Mouse (Mus musculus) liver, adult 2 months (tissue): Measurements from ENCODE around the gene Ovca2. TPM values are rescaled to one million over a fixed set of nuclear protein-coding genes. Genes with fewer than 3 reads are reported as not detected.

ENCODE experiments used
- DNase-seq: peaks from one replicate; pipeline ENCODE4 v3.0.0-alpha.2; 2011; ENCODE audit warnings: low read depth, low spot score; ENCODE audit errors: extremely low read depth
- H3K27ac ChIP-seq: fragments of 200-500 bp; replicated peaks from 2 replicates; pipeline ENCODE4 v1.5.1; 2012; ENCODE audit warnings: low read depth, mild to moderate bottlenecking, control low read depth, inconsistent platforms, low read length; ENCODE audit not compliant: insufficient read depth
- H3K27me3 ChIP-seq: fragments of 200-500 bp; 2 replicates; pipeline ENCODE4 v1.6.1; 2012; ENCODE audit warnings: mild to moderate bottlenecking, moderate library complexity, low read length, inconsistent platforms; ENCODE audit not compliant: control insufficient read depth, insufficient read depth
- H3K36me3 ChIP-seq: fragments of 200-500 bp; 2 replicates; pipeline ENCODE4 v1.6.1; 2012; ENCODE audit warnings: low read length, inconsistent platforms; ENCODE audit not compliant: control insufficient read depth, insufficient read depth
- H3K4me1 ChIP-seq: fragments of 200-500 bp; 2 replicates; pipeline ENCODE4 v1.6.1; 2011; ENCODE audit warnings: low read length; ENCODE audit not compliant: control insufficient read depth, insufficient read depth
- H3K4me3 ChIP-seq: fragments of 200-500 bp; 2 replicates; pipeline ENCODE4 v1.5.1; 2011; ENCODE audit warnings: low read depth, mild to moderate bottlenecking, control low read depth, low read length, moderate library complexity; ENCODE audit not compliant: insufficient read depth
- H3K79me2 ChIP-seq: fragments of 200-500 bp; 2 replicates; pipeline ENCODE4 v1.6.1; 2012; ENCODE audit warnings: inconsistent platforms, mild to moderate bottlenecking, low read length, moderate library complexity; ENCODE audit not compliant: control insufficient read depth, insufficient read depth
- H3K9ac ChIP-seq: fragments of 200-500 bp; 2 replicates; pipeline ENCODE4 v1.6.1; 2012; ENCODE audit warnings: low read depth, mild to moderate bottlenecking, control low read depth, inconsistent platforms, low read length
- CTCF ChIP-seq: fragments of 200-500 bp; IDR thresholded peaks from 2 replicates; pipeline ENCODE4 v1.5.1; 2011; ENCODE audit warnings: low read depth, low read length, control low read depth
- POLR2A ChIP-seq: fragments of 200-500 bp; IDR thresholded peaks from 2 replicates; pipeline ENCODE4 v1.6.1; 2011; ENCODE audit warnings: low read length, control low read depth; ENCODE audit not compliant: insufficient read depth; ENCODE audit errors: extremely low read depth
- WGBS: fragments of 180-500 bp; shearing (Covaris S2); methylation state at CpG from one replicate; pipeline ENCODE4 v1.1.7; 2018; 5-methylcytosine and 5-hydroxymethylcytosine counted together
- polyA plus RNA-seq: library from polyadenylated mRNA; depleted of rRNA; stranded (reverse); fragments of >200 nt; gene quantifications from 2 replicates; pipeline ENCODE4 v1.2.3, GENCODE M21; 2012
- total RNA-seq: library from RNA; depleted of rRNA; stranded (reverse); fragments of >200 nt; gene quantifications from 2 replicates; pipeline ENCODE4 v1.2.3, GENCODE M21; 2014

Gene Ovca2
- total and polyA plus RNA-seq, 2 experiments = 5.7 to 6.7 TPM

DNA sequence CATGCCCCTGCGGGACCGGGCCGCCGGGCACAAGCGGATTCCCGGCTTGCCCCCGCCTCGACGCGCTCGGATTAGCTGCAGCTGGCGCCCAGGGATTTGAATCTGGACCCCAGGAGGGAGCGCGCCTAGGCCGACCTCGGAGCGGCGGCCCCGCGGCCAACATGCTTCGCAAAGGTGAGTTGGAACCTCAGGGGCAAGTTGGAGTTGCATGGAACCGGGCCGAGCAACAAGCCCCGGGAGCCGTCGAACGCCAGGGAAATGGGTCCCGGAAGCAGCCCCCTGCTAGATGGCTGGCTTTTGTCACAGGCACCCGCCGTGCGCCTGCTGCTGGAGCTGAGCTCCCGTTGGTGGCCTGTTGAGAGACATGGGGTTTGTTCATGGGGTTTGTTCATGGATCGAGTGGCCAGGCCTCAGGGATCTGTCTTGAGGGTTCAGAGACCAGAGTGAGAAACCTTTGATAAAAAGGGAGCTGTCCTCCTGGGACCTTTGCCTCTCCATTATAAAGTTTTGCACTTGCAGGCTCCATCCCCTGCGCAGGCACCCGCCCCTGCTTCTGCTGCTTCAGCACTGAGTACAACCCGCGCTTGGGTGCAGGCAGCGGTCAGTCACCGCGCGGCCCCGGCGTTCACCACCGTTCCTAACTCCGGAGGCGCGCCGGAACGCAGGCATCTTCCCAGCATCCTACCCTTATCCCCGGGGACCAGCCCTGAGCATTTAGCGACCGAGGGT is 15.7 kb upstream of the Ovca2 start:
- no peak for DNase-seq
- Histone ChIP-seq H3K4me1 (0 out of 2 replicates have a peak, but pooled peaks cover 5% of the 10 kb centered on the region), H3K79me2 (peaks cover 21% of the 10 kb centered on the region; the same call in 1 of the 2 replicates), H3K4me3 (peak overlapping the region; percentile 68), H3K27ac (no peak overlapping the region), H3K9ac (peak overlapping the region; percentile 63), H3K27me3 (no peaks in the 10 kb centered on the region), H3K36me3 (no peaks in the 10 kb centered on the region)
- WGBS = 1% methylated on average over 52 of the region's 52 CpGs
- no peak for TF ChIP-seq POLR2A

DNA sequence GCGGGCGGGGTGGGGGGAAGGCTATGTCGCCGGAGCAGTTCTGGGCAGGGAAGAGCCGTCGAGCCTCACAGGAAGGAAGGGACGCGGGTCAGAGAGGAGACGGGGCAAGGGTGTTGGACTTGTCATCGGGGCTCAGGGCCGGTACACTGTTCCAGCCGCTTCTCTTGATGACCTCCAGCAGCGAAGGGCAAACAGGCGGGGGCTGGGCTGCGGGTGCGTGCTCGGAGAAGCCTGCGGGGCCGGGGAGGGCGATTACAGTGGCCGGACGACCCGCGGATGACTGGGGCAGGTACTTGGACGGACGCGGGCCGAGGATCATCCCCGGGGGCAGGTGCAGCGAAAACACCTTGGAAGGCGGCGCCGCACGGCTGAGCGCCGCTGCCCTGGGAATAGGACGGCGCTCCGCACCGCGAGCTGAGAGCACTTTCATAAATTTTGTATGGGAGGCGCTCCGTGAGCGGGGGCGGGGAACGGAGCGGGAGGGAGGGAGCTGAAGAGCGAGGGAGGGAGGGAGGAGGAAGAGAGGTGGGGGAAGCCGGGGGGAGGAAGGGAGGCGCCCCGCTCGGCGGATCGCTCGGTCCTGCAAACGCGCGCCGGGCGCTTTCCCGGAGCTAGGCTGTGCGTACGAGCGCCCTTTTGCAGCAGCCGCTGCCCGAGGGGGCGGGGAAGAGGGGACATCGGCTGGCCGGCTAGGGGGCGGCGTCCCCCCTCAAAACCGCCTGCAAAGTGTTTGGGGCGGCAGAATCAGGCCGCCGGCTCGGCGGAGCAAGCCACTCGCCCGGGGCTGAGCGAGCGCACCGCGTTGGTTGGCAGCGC is 14.8 kb upstream of the Ovca2 start, which contains the start of gene Rtn4rl1:
TSS of gene Rtn4rl1 (plus strand) at position 528 of the 816 bp plus-strand sequence.
- Histone ChIP-seq H3K4me1 (0 out of 2 replicates have a peak, but pooled peaks cover 7% of the 10 kb centered on the region), H3K36me3 (no peaks in the 10 kb centered on the region), H3K79me2 (peaks cover 17% of the 10 kb centered on the region; the same call in 1 of the 2 replicates), H3K9ac (peak within 1 kb of the TSS; percentile 78), H3K27me3 (no peaks in the 10 kb centered on the region), H3K27ac (peak within 1 kb of the TSS; percentile 43), H3K4me3 (peak within 1 kb of the TSS; percentile 68)
- 0 out of 2 replicates have a peak, but pooled peaks have one; percentile 23 for TF ChIP-seq POLR2A
- TF ChIP-seq CTCF = no peak
- DNase-seq = peak; percentile 74
- under 1% methylated on average over 82 of the region's 84 CpGs for WGBS

DNA sequence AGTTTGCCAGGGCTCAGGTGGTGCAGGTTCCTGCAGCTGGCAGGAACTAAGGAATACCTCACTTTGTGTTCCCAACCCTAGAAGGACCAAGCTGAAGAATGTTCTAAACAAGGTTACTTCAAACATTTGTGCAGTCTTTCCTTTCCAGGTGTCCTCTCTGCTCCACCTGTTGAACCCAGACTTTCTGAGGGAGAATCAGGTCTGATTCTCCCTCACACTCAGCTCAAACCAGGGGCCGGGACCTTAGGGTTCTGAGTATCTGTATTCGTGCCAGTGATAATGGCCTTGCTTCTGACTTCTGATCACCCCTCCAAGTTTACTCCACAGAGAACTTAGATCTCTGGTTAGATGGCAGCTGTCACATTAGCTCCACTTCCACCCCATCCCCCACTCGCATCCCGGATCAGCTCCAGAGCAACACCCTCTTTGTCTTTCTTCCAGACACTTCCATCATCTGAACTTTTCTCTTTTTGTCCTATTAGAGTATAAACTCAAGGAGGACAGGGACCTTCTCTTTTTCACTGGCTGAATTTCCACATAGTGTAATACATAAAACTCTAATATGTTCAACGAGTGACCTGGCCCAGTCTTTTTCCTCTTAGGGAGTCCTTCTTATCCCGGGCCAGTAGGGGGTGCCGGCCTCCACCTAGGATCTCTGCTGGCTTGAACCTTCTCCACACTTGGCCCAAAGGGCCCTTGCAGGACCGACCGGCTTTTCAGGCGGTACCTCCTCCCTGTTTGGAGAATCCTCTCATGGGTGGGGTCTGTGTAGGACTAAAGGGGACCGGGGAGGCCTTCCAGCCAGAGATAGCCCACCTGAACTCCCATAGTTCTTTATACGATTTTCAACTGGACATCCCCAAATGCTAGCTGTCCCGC is 13.9 kb upstream of the Ovca2 start:
- H3K4me3 ChIP-seq = peak overlapping the region; percentile 68
- 0 out of 2 replicates have a peak, but pooled peaks cover 7% of the 10 kb centered on the region for H3K4me1 ChIP-seq
- H3K27ac ChIP-seq = no peak overlapping the region; the same call in 1 of the 2 replicates
- TF ChIP-seq CTCF (peak; percentile 91), POLR2A (no peak)
- DNase-seq = peak; percentile 80
- no peak overlapping the region for H3K9ac ChIP-seq
- H3K36me3 ChIP-seq = no peaks in the 10 kb centered on the region
- peaks cover 17% of the 10 kb centered on the region; the same call in 1 of the 2 replicates for H3K79me2 ChIP-seq
- H3K27me3 ChIP-seq = no peaks in the 10 kb centered on the region
- WGBS = 22% methylated on average over 13 of the region's 13 CpGs

DNA sequence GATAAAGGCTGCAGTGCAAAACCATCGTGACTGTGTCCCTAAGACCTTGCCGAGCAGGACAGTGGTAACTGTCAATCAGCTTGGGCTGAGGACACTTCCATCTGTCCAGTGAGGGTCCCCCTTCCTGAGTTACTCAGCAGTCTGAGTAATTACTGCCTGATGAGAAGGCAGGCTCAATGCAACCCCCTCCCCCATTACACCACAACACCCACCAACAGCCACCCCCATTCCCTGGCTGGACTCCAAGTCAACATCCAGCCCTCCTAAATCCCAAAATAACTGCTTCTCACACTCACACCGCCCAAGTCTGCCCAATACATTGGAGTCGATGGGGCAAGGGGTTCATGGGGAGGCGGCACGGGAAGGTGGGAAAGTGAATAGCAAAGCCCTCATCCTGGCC is 13.2 kb upstream of the Ovca2 start:
- Histone ChIP-seq H3K4me3 (no peak overlapping the region), H3K27me3 (no peaks in the 10 kb centered on the region), H3K4me1 (0 out of 2 replicates have a peak, but pooled peaks cover 7% of the 10 kb centered on the region), H3K36me3 (no peaks in the 10 kb centered on the region), H3K9ac (no peak overlapping the region), H3K79me2 (peaks cover 17% of the 10 kb centered on the region; the same call in 1 of the 2 replicates), H3K27ac (no peak overlapping the region)
- no peak for DNase-seq
- no peak for TF ChIP-seq POLR2A
- no peak for TF ChIP-seq CTCF
- 73% methylated on average over 6 of the region's 6 CpGs for WGBS

DNA sequence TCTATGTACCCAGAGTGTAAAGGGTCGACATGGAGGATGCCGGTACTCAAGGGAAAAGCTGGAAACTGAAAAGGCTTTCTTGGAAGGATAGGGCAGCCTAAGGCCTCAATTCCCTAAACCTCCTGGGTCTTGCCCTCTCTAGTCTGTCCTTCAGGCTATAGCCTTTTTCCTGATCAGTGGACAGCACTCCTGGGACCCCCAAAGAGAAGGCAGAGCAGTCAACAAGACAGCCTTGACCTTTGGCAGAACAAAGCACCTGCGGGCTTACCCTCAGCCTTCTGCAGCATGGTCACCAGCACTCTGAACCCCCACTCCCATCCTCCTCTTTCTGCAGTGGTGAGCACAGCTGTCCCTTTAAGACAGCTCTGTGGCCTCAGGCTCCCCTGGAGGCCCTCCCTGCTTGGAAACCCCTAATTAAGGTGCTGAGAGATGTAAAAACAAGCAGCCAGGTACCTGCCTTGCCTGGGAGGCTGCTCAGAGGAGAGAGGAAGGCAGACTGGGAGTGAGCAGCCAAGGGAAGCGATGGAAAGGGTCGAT is 12.3 kb upstream of the Ovca2 start, which contains the start of gene Dph1:
TSS of gene Dph1 (minus strand) at position 337 of the 537 bp plus-strand sequence.
- Histone ChIP-seq H3K4me1 (0 out of 2 replicates have a peak, but pooled peaks cover 7% of the 10 kb centered on the region), H3K79me2 (peaks cover 14% of the 10 kb centered on the region; the same call in 1 of the 2 replicates), H3K27ac (peak within 1 kb of the TSS; percentile 62), H3K9ac (peak within 1 kb of the TSS; percentile 76), H3K4me3 (peak within 1 kb of the TSS; percentile 88), H3K27me3 (no peaks in the 10 kb centered on the region), H3K36me3 (no peaks in the 10 kb centered on the region)
- DNase-seq = no peak
- WGBS = 71% methylated on average over 5 of the region's 5 CpGs
- no peak for TF ChIP-seq CTCF
- TF ChIP-seq POLR2A = no peak
